Mouse (Mus musculus) heart, postnatal 0 days (tissue): Measurements from ENCODE around the gene Lmnb2. TPM values are rescaled to one million over a fixed set of nuclear protein-coding genes. Genes with fewer than 3 reads are reported as not detected.

Experiments
- ATAC-seq: fragments of 200-750 bp; cut with Nextera tagmentation; 2 replicates; pipeline ENCODE4 v1.8.0; 2017; ENCODE audit warnings: low read depth, moderate number of reproducible peaks, moderate library complexity; ENCODE audit not compliant: insufficient read depth
- DNase-seq: peaks from one replicate; pipeline ENCODE4 v3.0.0-alpha.2; 2016; ENCODE audit warnings: low spot score
- H3K27ac ChIP-seq: fragments of 300-500 bp; sonication (generic); 2 replicates; pipeline ENCODE4 v1.5.1; 2014; ENCODE audit warnings: low read depth, mild to moderate bottlenecking
- H3K27me3 ChIP-seq: fragments of 300-500 bp; sonication (generic); 2 replicates; pipeline ENCODE4 v1.6.1; 2014; ENCODE audit warnings: low read length, mixed read lengths; ENCODE audit not compliant: control insufficient read depth, insufficient read depth
- H3K36me3 ChIP-seq: fragments of 300-500 bp; sonication (generic); replicated peaks from 2 replicates; pipeline ENCODE4 v1.6.1; 2014; ENCODE audit warnings: low read length, mixed read lengths; ENCODE audit not compliant: control insufficient read depth, insufficient read depth
- H3K4me1 ChIP-seq: fragments of 300-500 bp; sonication (generic); 2 replicates; pipeline ENCODE4 v1.6.1; 2014; ENCODE audit warnings: antibody characterized with exemption; ENCODE audit not compliant: control insufficient read depth, insufficient read depth
- H3K4me2 ChIP-seq: fragments of 300-500 bp; sonication (generic); 2 replicates; pipeline ENCODE4 v1.6.1; 2014; ENCODE audit warnings: low read depth, mild to moderate bottlenecking, low read length, moderate library complexity
- H3K4me3 ChIP-seq: fragments of 300-500 bp; sonication (generic); 2 replicates; pipeline ENCODE4 v1.5.1; 2014; ENCODE audit warnings: low read depth, low read length
- H3K9ac ChIP-seq: fragments of 300-500 bp; sonication (generic); replicated peaks from 2 replicates; pipeline ENCODE4 v1.6.1; 2014; ENCODE audit warnings: low read depth, low read length, mixed read lengths
- H3K9me3 ChIP-seq: fragments of 300-500 bp; sonication (generic); replicated peaks from 2 replicates; pipeline ENCODE4 v1.6.1; 2016; ENCODE audit warnings: low read length; ENCODE audit not compliant: control insufficient read depth
- CTCF ChIP-seq: IDR thresholded peaks from 2 replicates; pipeline ENCODE4 v1.5.1; 2016; ENCODE audit warnings: antibody characterized with exemption, control low read depth, low read depth
- EP300 ChIP-seq: IDR thresholded peaks from 2 replicates; pipeline ENCODE4 v1.6.1; 2016; ENCODE audit warnings: antibody characterized with exemption, low read depth
- WGBS: fragments of 180-500 bp; shearing (Covaris S2); extraction: QIAGEN DNeasy Blood & Tissue Kit; methylation state at CpG from one replicate; pipeline ENCODE4 v1.1.7; 2014; 5-methylcytosine and 5-hydroxymethylcytosine counted together
- polyA plus RNA-seq: library from polyadenylated mRNA; unstranded; fragments of >200 nt; fragmentation: Nextera tagmentation; extraction: Ambion mirVana; gene quantifications from 2 replicates; pipeline ENCODE4 v1.2.1, GENCODE M21; 2015
- total RNA-seq: library from RNA; depleted of rRNA; stranded (reverse); fragments of >200 nt; gene quantifications from 2 replicates; pipeline ENCODE4 v1.2.3, GENCODE M21; 2014; ENCODE audit warnings: low replicate concordance

Gene Lmnb2
- total and polyA plus RNA-seq, 2 experiments from 2014 or later = 9.1 to 13.9 TPM

- peak overlapping the region; percentile 82 for H3K27ac ChIP-seq
- TF ChIP-seq EP300 = no peak
- H3K4me1 ChIP-seq = peaks cover 44% of the 10 kb centered on the region
- H3K27me3 ChIP-seq = no peaks in the 10 kb centered on the region
- ATAC-seq (no peak), DNase-seq (no peak)
- H3K4me2 ChIP-seq = peak overlapping the region; percentile 76
- H3K9ac ChIP-seq = peak overlapping the region; percentile 48; the same call in 1 of the 2 replicates
- WGBS = 6% methylated on average over 26 of the region's 26 CpGs
- H3K9me3 ChIP-seq = no peaks in the 10 kb centered on the region
- H3K4me3 ChIP-seq = peak overlapping the region; percentile 66
- no peaks in the 10 kb centered on the region for H3K36me3 ChIP-seq
Observed at GRCm38 (mm10) chr10:80931695-80932094, 13.7 kb upstream of the Lmnb2 start.

GRCm38 (mm10) chr10:80931153-80931671 lies 13.2 kb upstream of the Lmnb2 start:
- H3K4me3 ChIP-seq = peak overlapping the region; percentile 66
- H3K4me1 ChIP-seq = peaks cover 39% of the 10 kb centered on the region
- peak; percentile 67 for DNase-seq
- ATAC-seq = peak; percentile 30
- H3K9ac ChIP-seq = peak overlapping the region; percentile 79
- TF ChIP-seq EP300 = no peak; the same call in 1 of the 2 replicates
- TF ChIP-seq CTCF = no peak
- H3K4me2 ChIP-seq = peak overlapping the region; percentile 76
- peak overlapping the region; percentile 82 for H3K27ac ChIP-seq
- no peaks in the 10 kb centered on the region for H3K27me3 ChIP-seq
- no peaks in the 10 kb centered on the region for H3K9me3 ChIP-seq
- WGBS = 5% methylated on average over 13 of the region's 14 CpGs
- no peaks in the 10 kb centered on the region for H3K36me3 ChIP-seq

GRCm38 (mm10) chr10:80930361-80931152 lies 12.5 kb upstream of the Lmnb2 start:
- peak overlapping the region; percentile 76 for H3K4me2 ChIP-seq
- H3K36me3 ChIP-seq = no peaks in the 10 kb centered on the region
- peak; percentile 16; the same call in 1 of the 2 replicates for ATAC-seq
- H3K27ac ChIP-seq = peak overlapping the region; percentile 82
- H3K27me3 ChIP-seq = no peaks in the 10 kb centered on the region
- H3K9ac ChIP-seq = peak overlapping the region; percentile 79
- TF ChIP-seq EP300 = no peak
- peak; percentile 1; the same call in 1 of the 2 replicates for TF ChIP-seq CTCF
- H3K9me3 ChIP-seq = no peaks in the 10 kb centered on the region
- DNase-seq = no peak
- WGBS = under 1% methylated on average over 44 of the region's 45 CpGs
- H3K4me1 ChIP-seq = peaks cover 32% of the 10 kb centered on the region
- H3K4me3 ChIP-seq = peak overlapping the region; percentile 66

GRCm38 (mm10) chr10:80929299-80930226 lies 11.5 kb upstream of the Lmnb2 start, which contains the start of gene Gadd45b:
TSS of gene Gadd45b (plus strand) at chr10:80930073.
- Histone ChIP-seq H3K27ac (peak within 1 kb of the TSS; percentile 90), H3K4me2 (peak within 1 kb of the TSS; percentile 82), H3K4me3 (peak within 1 kb of the TSS; percentile 66), H3K9ac (peak within 1 kb of the TSS; percentile 79), H3K36me3 (no peaks in the 10 kb centered on the region), H3K4me1 (peaks cover 30% of the 10 kb centered on the region), H3K9me3 (no peaks in the 10 kb centered on the region), H3K27me3 (no peaks in the 10 kb centered on the region)
- peak; percentile 56; the same call in 1 of the 2 replicates for TF ChIP-seq EP300
- no peak for TF ChIP-seq CTCF
- WGBS = under 1% methylated on average over 55 of the region's 56 CpGs
- peak; percentile 89 for ATAC-seq
- DNase-seq = peak; percentile 99

- DNase-seq = peak; percentile 92
- H3K9ac ChIP-seq = peak overlapping the region; percentile 54
- H3K9me3 ChIP-seq = no peaks in the 10 kb centered on the region
- peak overlapping the region; percentile 47 for H3K4me3 ChIP-seq
- peak overlapping the region; percentile 82 for H3K4me2 ChIP-seq
- H3K27me3 ChIP-seq = no peaks in the 10 kb centered on the region
- H3K4me1 ChIP-seq = peaks cover 30% of the 10 kb centered on the region
- ATAC-seq = peak; percentile 31
- H3K27ac ChIP-seq = peak overlapping the region; percentile 90
- WGBS = under 1% methylated on average over 48 of the region's 48 CpGs
- no peaks in the 10 kb centered on the region for H3K36me3 ChIP-seq
- TF ChIP-seq EP300 (no peak; the same call in 1 of the 2 replicates), CTCF (peak; percentile 96)
Observed at GRCm38 (mm10) chr10:80928586-80929298, 10.7 kb upstream of the Lmnb2 start.
